Mouse (Mus musculus) lung, adult 2 months (tissue): ENCODE data around the gene Borcs6. TPM values are rescaled to one million over a fixed set of nuclear protein-coding genes. Genes with fewer than 3 reads are reported as not detected.

Experiments
- DNase-seq: peaks from one replicate; pipeline ENCODE4 v3.0.0; 2022
- H3K4me1 ChIP-seq: fragments of 200-500 bp; 2 replicates; pipeline ENCODE4 v1.6.1; 2011; ENCODE audit warnings: low read length; ENCODE audit not compliant: control insufficient read depth, insufficient read depth
- H3K4me3 ChIP-seq: fragments of 200-500 bp; replicated peaks from 2 replicates; pipeline ENCODE3; 2011; ENCODE audit warnings: low read depth, mild to moderate bottlenecking, control low read depth, low read length; ENCODE audit errors: extremely low read depth
- CTCF ChIP-seq: fragments of 200-500 bp; IDR thresholded peaks from 2 replicates; pipeline ENCODE4 v1.5.1; 2011; ENCODE audit warnings: mild to moderate bottlenecking, low read length, control low read depth; ENCODE audit not compliant: insufficient read depth
- POLR2A ChIP-seq: fragments of 200-500 bp; IDR thresholded peaks from 2 replicates; pipeline ENCODE4 v1.6.1; 2011; ENCODE audit warnings: low read depth, mild to moderate bottlenecking, control low read depth, low read length, borderline replicate concordance; ENCODE audit errors: extremely low read depth
- WGBS: fragments of 180-500 bp; shearing (Covaris S2); methylation state at CpG from one replicate; pipeline ENCODE4 v1.1.7; 2018; 5-methylcytosine and 5-hydroxymethylcytosine counted together
- polyA plus RNA-seq: library from polyadenylated mRNA; depleted of rRNA; stranded (reverse); fragments of >200 nt; gene quantifications from 2 replicates; pipeline ENCODE4 v1.2.3, GENCODE M21; 2012; rRNA removed

Gene Borcs6
- polyA plus RNA-seq, 1 experiment, result 21.0 TPM

GRCm38 (mm10) chr11:69106842-69107241 lies 47.3 kb downstream of the Borcs6 start:
- TF ChIP-seq CTCF, result no peak
- WGBS, result 89% methylated on average over 11 of the region's 11 CpGs
- H3K4me1 ChIP-seq, result peaks cover 4% of the 10 kb centered on the region; the same call in 1 of the 2 replicates
- no peak for DNase-seq
- H3K4me3 ChIP-seq, result no peak overlapping the region

DNA sequence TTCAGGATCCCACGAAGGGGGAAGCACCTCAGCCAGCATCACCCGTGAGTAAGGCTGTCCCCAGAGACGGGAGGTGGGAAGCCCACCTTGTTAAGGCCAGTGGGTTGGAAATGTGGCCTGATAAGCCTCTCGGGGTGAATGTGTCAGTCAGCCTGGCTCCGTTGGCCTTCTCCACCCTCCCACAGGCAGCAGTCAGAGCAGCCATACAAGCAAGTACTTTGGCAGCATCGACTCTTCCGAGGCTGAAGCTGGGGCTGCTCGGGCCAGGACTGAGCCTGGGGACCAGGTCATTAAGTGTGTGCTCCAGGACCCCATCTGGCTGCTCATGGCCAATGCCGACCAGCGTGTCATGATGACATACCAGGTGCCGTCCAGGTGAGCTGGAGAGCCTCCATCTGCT lies 48.2 kb downstream of the Borcs6 start:
- Histone ChIP-seq H3K4me3 (no peak overlapping the region), H3K4me1 (peaks cover 4% of the 10 kb centered on the region; the same call in 1 of the 2 replicates)
- DNase-seq, result no peak
- WGBS, result 86% methylated on average over 11 of the region's 11 CpGs
- TF ChIP-seq CTCF (no peak), POLR2A (no peak)

- Histone ChIP-seq H3K4me1 (peaks cover 4% of the 10 kb centered on the region; the same call in 1 of the 2 replicates), H3K4me3 (no peak overlapping the region)
- TF ChIP-seq CTCF (no peak), POLR2A (no peak)
- 87% methylated on average over 9 of the region's 9 CpGs for WGBS
- no peak for DNase-seq
These were observed 48.7 kb downstream of the Borcs6 start for GRCm38 (mm10) chr11:69108223-69108622.

- H3K4me1 ChIP-seq, result peaks cover 4% of the 10 kb centered on the region; the same call in 1 of the 2 replicates
- 81% methylated on average over 13 of the region's 13 CpGs for WGBS
- TF ChIP-seq POLR2A (peak; percentile 33; the same call in 1 of the 2 replicates), CTCF (no peak)
- H3K4me3 ChIP-seq, result no peak overlapping the region
- DNase-seq, result no peak
These were observed 49.7 kb downstream of the Borcs6 start for GRCm38 (mm10) chr11:69109032-69109900.

DNA sequence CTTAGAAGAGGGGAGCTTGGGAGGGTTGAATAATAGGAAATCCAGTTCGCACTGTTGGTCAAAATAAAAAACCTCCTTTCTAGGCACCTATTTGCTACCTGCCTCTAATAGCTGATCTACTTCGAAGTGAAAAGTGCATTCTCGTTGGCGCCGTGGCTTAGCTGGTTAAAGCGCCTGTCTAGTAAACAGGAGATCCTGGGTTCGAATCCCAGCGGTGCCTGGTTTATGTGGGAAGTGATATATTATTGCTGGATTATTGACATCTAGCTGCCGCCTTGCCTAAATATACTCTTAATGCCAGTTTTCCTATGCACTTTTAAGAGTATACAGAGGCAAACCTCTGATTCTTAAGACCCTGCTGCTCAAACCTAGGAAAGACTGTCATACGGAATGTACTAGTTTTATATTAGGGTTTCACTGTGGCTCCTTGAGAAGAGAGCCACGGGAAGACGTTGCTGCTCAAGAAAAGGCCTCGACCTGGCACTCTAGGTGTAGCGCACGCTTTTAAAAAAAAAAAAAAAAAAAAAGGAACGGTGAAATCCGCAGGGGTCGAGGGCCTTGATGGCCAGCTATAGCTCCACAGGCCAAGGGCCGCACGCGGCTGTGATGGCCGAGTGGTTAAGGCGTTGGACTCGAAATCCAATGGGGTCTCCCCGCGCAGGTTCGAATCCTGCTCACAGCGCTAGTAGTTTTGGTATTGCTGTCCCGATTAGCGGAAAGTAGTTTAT lies 51.0 kb downstream of the Borcs6 start:
- H3K4me1 ChIP-seq, result peaks cover 4% of the 10 kb centered on the region; the same call in 1 of the 2 replicates
- WGBS, result 2% methylated on average over 30 of the region's 30 CpGs
- H3K4me3 ChIP-seq, result peak overlapping the region; percentile 51
- TF ChIP-seq POLR2A, result peak; percentile 45; the same call in 1 of the 2 replicates
- no peak for TF ChIP-seq CTCF
- DNase-seq, result peak; percentile 92

Other genes with a start within 250 kb of the Borcs6 start
- 74.3 and 75.3 TPM in 2 replicates for gene Ndel1, start 187.9 kb upstream of the Borcs6 start, polyA plus RNA-seq
- gene Rnf222, start 171.2 kb upstream of the Borcs6 start, polyA plus RNA-seq, result 0.14 and 1.4 TPM in 2 replicates
- gene Rpl26, start 158.1 kb upstream of the Borcs6 start, polyA plus RNA-seq, result 469 and 674 TPM in 2 replicates
- gene Odf4, start 132.6 kb upstream of the Borcs6 start, polyA plus RNA-seq, result 0.19 and 0.25 TPM in 2 replicates
- gene Arhgef15, start 102.2 kb upstream of the Borcs6 start, polyA plus RNA-seq, result 359 and 419 TPM in 2 replicates
- gene Slc25a35, start 91.6 kb upstream of the Borcs6 start, polyA plus RNA-seq, result 34.0 and 40.4 TPM in 2 replicates
- gene Rangrf, start 84.5 kb upstream of the Borcs6 start, polyA plus RNA-seq, result 11.6 and 15.4 TPM in 2 replicates
- gene Pfas, start 51.3 kb upstream of the Borcs6 start, polyA plus RNA-seq, result 10.0 and 11.3 TPM in 2 replicates
- 23.7 and 30.1 TPM in 2 replicates for gene Ctc1, start 43.8 kb upstream of the Borcs6 start, polyA plus RNA-seq
- 3.2 and 6.8 TPM in 2 replicates for gene Aurkb, start 14.1 kb upstream of the Borcs6 start, polyA plus RNA-seq
- gene Tmem107, start 11.1 kb downstream of the Borcs6 start, polyA plus RNA-seq, result 69.8 and 75.7 TPM in 2 replicates
- gene Vamp2, start 28.8 kb downstream of the Borcs6 start, polyA plus RNA-seq, result 120 and 129 TPM in 2 replicates
- gene Per1, start 35.5 kb downstream of the Borcs6 start, polyA plus RNA-seq, result 36.8 and 78.5 TPM in 2 replicates
- gene Hes7, start 60.7 kb downstream of the Borcs6 start, polyA plus RNA-seq, result 0.25 and 0.95 TPM in 2 replicates
- 1.1 and 1.2 TPM in 2 replicates for gene 9130213A22Rik, start 62.9 kb downstream of the Borcs6 start, polyA plus RNA-seq
- 2.6 and 23.9 TPM in 2 replicates for gene Aloxe3, start 66.2 kb downstream of the Borcs6 start, polyA plus RNA-seq
- 43.9 TPM in 1 of 2 replicates, not detected in the other for gene Alox12b, start 97.3 kb downstream of the Borcs6 start, polyA plus RNA-seq
- not detected in 2 replicates for gene Alox8, start 138.1 kb downstream of the Borcs6 start, polyA plus RNA-seq
- gene Gucy2e, start 177.3 kb downstream of the Borcs6 start, polyA plus RNA-seq, result not detected in 2 replicates